Mouse (Mus musculus): ENCODE data around the gene Gm3115. TPM values are rescaled to one million over a fixed set of nuclear protein-coding genes. Genes with fewer than 3 reads are reported as not detected.
"Not testable (repeated sequence)": the region's sequence is repeated elsewhere in the genome, so short reads cannot be mapped to it uniquely, and the experiment has no call there.

Gene Gm3115
- polyA plus RNA-seq (2014; fragmentation: Nextera tagmentation; extraction: Ambion mirVana), result not detected in 2 replicates

- 53% methylated on average over 3 of the region's 3 CpGs for WGBS
- H3K4me2 ChIP-seq; H3K36me3 ChIP-seq (ENCODE audit: insufficient read depth); H3K9me3 ChIP-seq (ENCODE audit: low read depth, low read length); ATAC-seq (ENCODE audit: insufficient read depth); H3K4me1 ChIP-seq (ENCODE audit: insufficient read depth); H3K27me3 ChIP-seq (ENCODE audit: insufficient read depth, low read length); H3K4me3 ChIP-seq (ENCODE audit: low read depth, low read length); H3K9ac ChIP-seq; DNase-seq; H3K27ac ChIP-seq (ENCODE audit: low read depth): not testable (repeated sequence)
Observed at GRCm38 (mm10) chr14:4083820-4084219, at the start of gene Gm3115. Gene Gm3115, plus strand, starts transcription at chr14:4084120.

DNA sequence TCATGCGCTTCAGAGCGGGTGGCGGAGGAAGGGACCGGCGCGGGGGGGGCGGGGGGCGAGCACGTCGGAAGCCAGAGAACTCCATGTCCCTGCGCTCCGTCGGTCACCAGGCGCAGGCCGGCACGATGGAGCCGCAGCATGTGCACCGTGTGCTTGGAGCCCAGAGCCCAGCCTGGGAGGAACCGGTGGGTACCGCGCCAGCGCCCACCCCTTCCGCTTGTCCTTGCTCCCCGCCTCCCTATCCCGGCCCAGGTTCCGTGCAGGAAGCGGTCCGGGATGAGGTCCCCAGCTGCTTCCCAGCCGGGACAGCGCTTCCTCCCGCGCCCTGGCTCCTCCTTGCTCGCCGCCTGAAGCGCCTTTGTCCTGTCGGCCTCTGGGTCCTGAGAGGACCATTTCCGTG is 26.5 kb downstream of the Gm3115 start, which contains the start of gene Gm8108:
TSS of gene Gm8108 (plus strand) at position 101 of the 400 bp plus-strand sequence.
- H3K9ac ChIP-seq; H3K27me3 ChIP-seq (ENCODE audit: insufficient read depth, low read length); ATAC-seq (ENCODE audit: insufficient read depth); H3K27ac ChIP-seq (ENCODE audit: low read depth); H3K9me3 ChIP-seq (ENCODE audit: low read depth, low read length); H3K36me3 ChIP-seq (ENCODE audit: insufficient read depth); H3K4me1 ChIP-seq (ENCODE audit: insufficient read depth): not testable (repeated sequence)
- Histone ChIP-seq H3K4me2 (peak within 1 kb of the TSS; percentile 57), H3K4me3 (ENCODE audit: low read depth, low read length) (peak within 1 kb of the TSS; percentile 32)
- peak; percentile 31 for DNase-seq
- 2% methylated on average over 24 of the region's 37 CpGs for WGBS

DNA sequence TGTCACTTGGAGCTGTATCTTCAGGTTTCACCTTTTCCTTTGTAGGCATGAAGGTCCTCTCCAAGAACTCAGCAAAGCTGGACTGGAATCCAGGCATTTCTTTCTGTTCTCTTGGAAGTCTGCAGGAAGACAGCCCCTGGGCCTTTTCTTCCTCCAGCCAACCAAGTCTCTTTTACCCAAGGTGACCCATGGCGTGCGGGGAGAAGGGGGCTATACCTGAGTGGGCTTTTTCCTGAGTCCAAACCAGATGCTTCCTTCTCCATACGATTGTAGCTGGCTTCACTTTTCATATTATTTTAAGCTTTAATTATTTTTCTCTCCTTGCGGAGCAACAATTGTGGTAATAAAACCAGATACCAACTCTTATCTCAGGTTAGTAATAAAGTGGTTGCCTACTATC is 57.7 kb downstream of the Gm3115 start:
- not testable (repeated sequence) for H3K9ac ChIP-seq; H3K4me1 ChIP-seq (ENCODE audit: insufficient read depth); DNase-seq; H3K27ac ChIP-seq (ENCODE audit: low read depth); H3K9me3 ChIP-seq (ENCODE audit: low read depth, low read length); ATAC-seq (ENCODE audit: insufficient read depth); H3K4me3 ChIP-seq (ENCODE audit: low read depth, low read length); H3K27me3 ChIP-seq (ENCODE audit: insufficient read depth, low read length); H3K36me3 ChIP-seq (ENCODE audit: insufficient read depth); H3K4me2 ChIP-seq
- WGBS, result 87% methylated on average over 4 of the region's 4 CpGs

Other genes starting within 250 kb of the Gm3115 start
- gene Gm3033, start 237.9 kb upstream of the Gm3115 start, polyA plus RNA-seq (2014; fragmentation: Nextera tagmentation; extraction: Ambion mirVana), result 0.22 TPM in 1 of 2 replicates, not detected in the other
- gene Gm2916, start 199.9 kb upstream of the Gm3115 start, polyA plus RNA-seq (2014; fragmentation: Nextera tagmentation; extraction: Ambion mirVana), result 0.20 TPM in 1 of 2 replicates, not detected in the other
- gene Gm3029, start 152.4 kb upstream of the Gm3115 start, polyA plus RNA-seq (2014; fragmentation: Nextera tagmentation; extraction: Ambion mirVana), result not detected in 2 replicates
- gene Gm3095, start 120.6 kb upstream of the Gm3115 start, polyA plus RNA-seq (2014; fragmentation: Nextera tagmentation; extraction: Ambion mirVana), result 0.23 and 0.26 TPM in 2 replicates
- gene Gm3099, start 85.7 kb upstream of the Gm3115 start, polyA plus RNA-seq (2014; fragmentation: Nextera tagmentation; extraction: Ambion mirVana), result not detected in 2 replicates
- 0.30 TPM in 1 of 2 replicates, not detected in the other for gene Gm5796, start 60.2 kb upstream of the Gm3115 start, polyA plus RNA-seq (2014; fragmentation: Nextera tagmentation; extraction: Ambion mirVana)
- 0.28 and 1.4 TPM in 2 replicates for gene Gm8108, start 26.4 kb downstream of the Gm3115 start, polyA plus RNA-seq (2014; fragmentation: Nextera tagmentation; extraction: Ambion mirVana)
- not detected in 2 replicates for gene Gm3127, start 80.9 kb downstream of the Gm3115 start, polyA plus RNA-seq (2014; fragmentation: Nextera tagmentation; extraction: Ambion mirVana)
- gene Gm2974, start 98.5 kb downstream of the Gm3115 start, polyA plus RNA-seq (2014; fragmentation: Nextera tagmentation; extraction: Ambion mirVana), result 0.58 and 0.62 TPM in 2 replicates
- not detected in 2 replicates for gene Gm3138, start 165.5 kb downstream of the Gm3115 start, polyA plus RNA-seq (2014; fragmentation: Nextera tagmentation; extraction: Ambion mirVana)
- not detected in 2 replicates for gene Gm3149, start 233.2 kb downstream of the Gm3115 start, polyA plus RNA-seq (2014; fragmentation: Nextera tagmentation; extraction: Ambion mirVana)